Mouse (Mus musculus) hindbrain, embryonic 13.5 days (tissue): ENCODE data around the gene Efcab9. TPM values are rescaled to one million over a fixed set of nuclear protein-coding genes. Genes with fewer than 3 reads are reported as not detected.

Source experiments
- ATAC-seq: fragments of 200-750 bp; cut with Nextera tagmentation; 2 replicates; pipeline ENCODE4 v1.8.0; 2017; ENCODE audit warnings: moderate TSS enrichment; ENCODE audit not compliant: low FRiP score
- H3K27ac ChIP-seq: fragments of 300-500 bp; sonication (generic); 2 replicates; pipeline ENCODE4 v1.5.1; 2015; ENCODE audit warnings: inconsistent platforms, mild to moderate bottlenecking, moderate library complexity
- H3K27me3 ChIP-seq: fragments of 300-500 bp; sonication (generic); 2 replicates; pipeline ENCODE4 v1.6.1; 2015; ENCODE audit warnings: mild to moderate bottlenecking, inconsistent platforms
- H3K36me3 ChIP-seq: fragments of 300-500 bp; sonication (generic); 2 replicates; pipeline ENCODE4 v1.6.1; 2015; ENCODE audit warnings: mild to moderate bottlenecking, inconsistent platforms
- H3K4me1 ChIP-seq: fragments of 300-500 bp; sonication (generic); replicated peaks from 2 replicates; pipeline ENCODE4 v1.6.1; 2015; ENCODE audit warnings: inconsistent platforms
- H3K4me2 ChIP-seq: fragments of 300-500 bp; sonication (generic); 2 replicates; pipeline ENCODE4 v1.6.1; 2015; ENCODE audit warnings: inconsistent platforms, mild to moderate bottlenecking, moderate library complexity
- H3K4me3 ChIP-seq: fragments of 300-500 bp; sonication (generic); 2 replicates; pipeline ENCODE4 v1.5.1; 2015; ENCODE audit warnings: mild to moderate bottlenecking, inconsistent platforms
- H3K9ac ChIP-seq: fragments of 300-500 bp; sonication (generic); 2 replicates; pipeline ENCODE4 v1.6.1; 2015; ENCODE audit warnings: mild to moderate bottlenecking, inconsistent platforms
- H3K9me3 ChIP-seq: fragments of 300-500 bp; sonication (generic); 2 replicates; pipeline ENCODE4 v1.6.1; 2016; ENCODE audit warnings: inconsistent platforms
- WGBS: fragments of 180-500 bp; shearing (Covaris S2); methylation state at CpG from one replicate; pipeline ENCODE4 v1.1.7; 2015; 5-methylcytosine and 5-hydroxymethylcytosine counted together
- polyA plus RNA-seq: library from polyadenylated mRNA; unstranded; fragments of >200 nt; fragmentation: Nextera tagmentation; extraction: Ambion mirVana; gene quantifications from 2 replicates; pipeline ENCODE4 v1.2.1, GENCODE M21; 2015

Gene Efcab9
- polyA plus RNA-seq, 1 experiment from 2014 or later = not detected

DNA sequence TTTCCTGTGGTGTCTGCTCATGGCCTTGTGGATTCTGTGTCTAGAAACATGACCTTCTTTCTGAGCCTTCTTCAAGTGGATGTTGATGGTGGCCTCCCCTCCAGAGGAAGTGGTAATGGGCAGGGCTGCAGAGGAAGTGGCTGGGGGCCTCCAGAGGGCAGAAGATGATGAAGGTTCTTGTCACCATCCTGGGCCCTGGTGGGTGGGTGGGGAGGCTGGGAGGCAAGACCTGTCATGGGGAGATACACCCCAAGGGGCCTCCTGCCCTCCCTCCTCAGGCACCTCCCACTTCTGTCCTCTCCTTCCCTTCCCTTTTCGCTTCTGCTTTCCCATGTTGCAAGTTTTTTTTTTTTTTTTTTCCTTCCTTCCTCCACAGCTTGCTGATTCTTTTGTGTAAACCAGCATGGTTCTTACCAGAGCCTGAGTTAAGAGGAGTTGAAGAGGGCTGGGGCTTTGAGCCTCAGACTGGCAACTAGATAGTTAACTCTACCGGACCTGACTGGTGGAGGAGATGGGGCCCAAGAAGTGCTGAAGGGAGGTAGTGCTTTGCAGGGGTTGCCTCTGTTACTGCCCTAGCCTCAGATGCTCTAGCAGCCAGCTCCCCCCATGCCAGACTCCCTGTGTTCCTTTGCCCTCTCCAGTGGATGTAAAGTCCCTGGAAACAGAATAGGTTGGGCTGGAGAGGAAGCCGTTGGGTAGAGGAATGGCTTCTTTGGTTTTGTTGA, 11.0 kb upstream of the Efcab9 start:
- no peak for ATAC-seq
- no peak overlapping the region for H3K4me3 ChIP-seq
- H3K9me3 ChIP-seq = no peaks in the 10 kb centered on the region
- H3K27ac ChIP-seq = no peak overlapping the region
- H3K27me3 ChIP-seq = no peaks in the 10 kb centered on the region
- no peak overlapping the region for H3K4me2 ChIP-seq
- H3K9ac ChIP-seq = no peak overlapping the region
- WGBS = 45% methylated on average over 2 of the region's 3 CpGs
- no peaks in the 10 kb centered on the region for H3K36me3 ChIP-seq
- H3K4me1 ChIP-seq = peaks cover 38% of the 10 kb centered on the region

DNA sequence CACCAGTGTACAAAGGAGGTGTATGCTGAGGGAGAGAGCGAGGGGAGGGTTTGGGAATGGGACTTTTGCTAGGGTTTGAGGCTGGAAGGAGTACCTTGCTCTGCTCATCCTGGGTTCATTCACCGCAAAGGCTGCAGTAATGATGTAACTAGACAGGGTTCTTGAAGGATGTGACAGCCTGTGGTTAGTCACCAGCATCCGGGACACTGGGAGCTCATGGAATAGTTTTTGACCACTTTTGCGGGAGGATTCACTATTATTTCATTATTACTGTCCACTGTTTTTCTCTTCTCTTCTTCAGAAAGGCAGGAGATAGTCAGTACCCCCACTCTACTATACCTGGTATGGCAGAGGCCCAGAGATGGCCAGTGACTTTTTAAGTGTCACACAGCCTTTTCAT, 10.3 kb upstream of the Efcab9 start:
- ATAC-seq = no peak
- WGBS = 90% methylated on average over 4 of the region's 4 CpGs
- H3K9ac ChIP-seq = no peak overlapping the region
- H3K4me2 ChIP-seq = no peak overlapping the region
- H3K4me1 ChIP-seq = peaks cover 39% of the 10 kb centered on the region
- no peaks in the 10 kb centered on the region for H3K9me3 ChIP-seq
- H3K27ac ChIP-seq = no peak overlapping the region
- no peaks in the 10 kb centered on the region for H3K36me3 ChIP-seq
- H3K4me3 ChIP-seq = no peak overlapping the region
- H3K27me3 ChIP-seq = no peaks in the 10 kb centered on the region

DNA sequence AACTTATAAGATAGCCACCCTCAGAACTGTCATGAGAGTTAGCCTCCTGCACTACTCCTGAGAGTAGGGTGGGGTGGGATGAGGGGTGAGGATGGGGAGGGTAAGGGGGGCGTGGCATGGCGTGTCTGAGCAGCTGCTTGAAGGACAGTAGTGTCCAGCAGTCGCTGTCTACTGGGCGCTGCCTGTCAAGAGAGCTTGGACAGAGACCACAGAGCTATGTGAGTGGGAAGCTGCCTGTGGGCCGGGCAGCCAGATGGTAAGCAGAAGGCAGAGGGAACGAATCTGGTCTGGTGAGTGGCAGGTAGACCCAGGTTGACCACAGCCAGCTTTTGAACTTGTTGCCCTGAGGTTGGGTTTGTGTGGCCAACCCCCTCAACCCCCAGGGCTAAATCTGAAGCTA, 8.6 kb upstream of the Efcab9 start:
- Histone ChIP-seq H3K4me1 (peaks cover 34% of the 10 kb centered on the region), H3K9ac (no peak overlapping the region), H3K27ac (no peak overlapping the region), H3K4me2 (no peak overlapping the region), H3K4me3 (no peak overlapping the region), H3K9me3 (no peaks in the 10 kb centered on the region), H3K27me3 (no peaks in the 10 kb centered on the region), H3K36me3 (no peaks in the 10 kb centered on the region)
- 79% methylated on average over 6 of the region's 6 CpGs for WGBS
- no peak for ATAC-seq

DNA sequence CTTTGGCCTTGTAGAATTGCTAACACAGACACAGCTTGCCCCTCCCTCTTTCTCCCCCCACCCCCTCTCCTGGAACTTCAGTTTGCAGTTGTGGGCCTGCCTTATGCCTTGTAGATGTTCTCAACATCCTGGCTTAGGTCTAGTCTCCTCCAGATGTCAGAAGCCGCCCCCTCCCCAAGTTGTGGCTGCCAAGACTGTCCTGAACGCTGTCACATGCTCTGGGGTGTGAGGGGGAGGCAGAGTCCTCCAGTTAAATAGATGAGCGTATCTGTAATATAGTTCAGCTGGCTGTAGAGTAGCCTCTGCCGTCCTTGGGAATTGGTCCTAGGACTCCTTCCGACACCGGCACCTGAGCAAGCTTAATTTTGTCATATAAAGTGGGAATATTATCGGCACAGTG, 7.8 kb upstream of the Efcab9 start:
- no peaks in the 10 kb centered on the region for H3K27me3 ChIP-seq
- no peak for ATAC-seq
- no peak overlapping the region for H3K9ac ChIP-seq
- H3K36me3 ChIP-seq = no peaks in the 10 kb centered on the region
- no peak overlapping the region for H3K27ac ChIP-seq
- H3K9me3 ChIP-seq = no peaks in the 10 kb centered on the region
- WGBS = 94% methylated on average over 7 of the region's 7 CpGs
- H3K4me2 ChIP-seq = no peak overlapping the region
- peaks cover 31% of the 10 kb centered on the region for H3K4me1 ChIP-seq
- H3K4me3 ChIP-seq = no peak overlapping the region

DNA sequence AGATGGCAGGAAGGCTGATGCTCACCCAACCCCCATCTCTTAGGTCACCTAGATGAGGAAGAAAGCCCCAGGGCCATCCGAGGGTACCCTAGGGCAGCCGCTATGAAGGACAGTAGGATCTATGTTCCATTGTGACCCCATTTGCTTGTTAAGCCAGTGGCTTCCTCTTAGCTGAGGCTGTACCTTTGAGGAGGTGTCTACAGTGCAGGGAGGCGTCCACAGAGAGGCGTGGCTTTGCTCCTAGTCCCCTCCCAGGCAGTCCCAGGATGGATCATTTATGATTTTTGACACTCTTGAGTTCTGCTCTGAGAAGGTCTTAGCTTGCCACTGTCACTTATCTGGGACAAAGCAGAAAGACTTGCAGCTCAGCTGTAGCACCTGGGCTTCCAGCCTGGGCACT, 7.0 kb upstream of the Efcab9 start:
- Histone ChIP-seq H3K4me1 (peaks cover 38% of the 10 kb centered on the region), H3K9me3 (no peaks in the 10 kb centered on the region), H3K4me2 (no peak overlapping the region), H3K27me3 (no peaks in the 10 kb centered on the region), H3K27ac (no peak overlapping the region), H3K36me3 (no peaks in the 10 kb centered on the region), H3K4me3 (no peak overlapping the region), H3K9ac (no peak overlapping the region)
- ATAC-seq = no peak
- WGBS = 90% methylated on average over 4 of the region's 4 CpGs

DNA sequence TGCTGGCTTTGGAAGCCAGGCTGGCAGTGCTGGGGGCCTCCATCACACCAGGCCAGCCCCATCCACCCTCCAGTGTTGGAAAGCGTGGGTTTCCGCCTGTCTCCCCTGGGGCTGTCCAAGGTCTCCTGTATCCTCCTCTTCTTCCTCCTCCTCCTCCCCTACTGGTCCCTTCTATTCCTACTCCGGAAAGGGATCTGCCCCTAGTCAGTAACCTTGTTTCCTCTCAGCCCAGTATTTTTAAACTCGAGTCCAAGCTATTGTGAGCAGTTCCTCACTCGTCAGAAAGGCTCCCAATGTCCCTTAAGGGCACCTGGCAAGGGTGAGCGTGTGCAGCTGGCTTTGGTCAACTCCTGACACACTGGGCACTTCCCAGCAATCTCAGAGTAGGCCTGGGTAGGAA, 6.6 kb upstream of the Efcab9 start:
- no peaks in the 10 kb centered on the region for H3K36me3 ChIP-seq
- no peak for ATAC-seq
- H3K4me1 ChIP-seq = peaks cover 42% of the 10 kb centered on the region
- H3K27ac ChIP-seq = no peak overlapping the region
- no peak overlapping the region for H3K4me2 ChIP-seq
- 66% methylated on average over 6 of the region's 6 CpGs for WGBS
- no peak overlapping the region for H3K9ac ChIP-seq
- H3K4me3 ChIP-seq = no peak overlapping the region
- H3K27me3 ChIP-seq = no peaks in the 10 kb centered on the region
- no peaks in the 10 kb centered on the region for H3K9me3 ChIP-seq

DNA sequence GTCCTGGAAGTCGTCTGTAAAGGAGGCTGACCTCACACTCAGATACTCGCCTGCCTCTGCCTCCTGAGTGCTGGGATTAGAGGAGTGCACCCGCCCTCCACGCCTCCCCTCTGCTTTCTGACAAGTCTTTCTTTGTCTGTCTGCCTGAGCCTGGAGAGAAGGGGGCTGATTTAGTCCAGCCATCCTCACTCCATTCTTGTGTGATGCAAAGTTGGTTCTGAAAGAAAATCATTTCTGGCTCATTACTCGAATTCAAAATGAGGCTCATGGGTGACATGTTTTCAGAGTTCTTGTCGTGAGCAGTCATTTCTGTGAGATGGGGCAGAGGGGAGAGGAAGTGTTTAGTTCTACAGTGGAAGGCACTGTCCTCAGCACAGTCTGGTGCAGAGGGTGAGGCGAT, 5.1 kb upstream of the Efcab9 start:
- no peak overlapping the region for H3K9ac ChIP-seq
- no peak for ATAC-seq
- H3K4me2 ChIP-seq = no peak overlapping the region
- H3K9me3 ChIP-seq = no peaks in the 10 kb centered on the region
- no peak overlapping the region; the same call in 1 of the 2 replicates for H3K27ac ChIP-seq
- peaks cover 50% of the 10 kb centered on the region for H3K4me1 ChIP-seq
- no peaks in the 10 kb centered on the region for H3K36me3 ChIP-seq
- WGBS = 18% methylated on average over 7 of the region's 7 CpGs
- H3K4me3 ChIP-seq = no peak overlapping the region
- peaks cover 3% of the 10 kb centered on the region for H3K27me3 ChIP-seq

DNA sequence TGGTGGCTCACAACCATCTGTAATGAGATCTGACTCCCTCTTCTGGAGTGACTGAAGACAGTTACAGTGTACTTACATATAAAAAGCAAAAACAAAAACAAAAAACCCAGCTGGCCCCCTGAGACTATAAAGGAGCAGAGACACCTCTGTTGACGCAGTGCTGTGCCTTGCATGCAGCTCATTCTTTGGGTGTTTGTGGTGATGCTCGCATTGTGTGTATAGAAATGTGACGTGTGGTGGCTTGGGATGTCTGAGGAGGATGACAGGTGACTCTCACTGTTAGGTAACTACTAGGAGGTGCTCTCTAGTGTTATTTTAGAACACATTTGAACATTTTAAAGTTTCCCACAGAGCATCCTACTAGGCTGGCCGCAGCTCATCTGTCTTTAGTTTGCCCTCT, 3.8 kb upstream of the Efcab9 start:
- peaks cover 15% of the 10 kb centered on the region for H3K27me3 ChIP-seq
- no peaks in the 10 kb centered on the region for H3K36me3 ChIP-seq
- H3K4me1 ChIP-seq = peaks cover 52% of the 10 kb centered on the region
- no peak for ATAC-seq
- no peak overlapping the region for H3K9ac ChIP-seq
- H3K4me3 ChIP-seq = no peak overlapping the region
- no peaks in the 10 kb centered on the region for H3K9me3 ChIP-seq
- no peak overlapping the region for H3K27ac ChIP-seq
- 95% methylated on average over 4 of the region's 4 CpGs for WGBS
- no peak overlapping the region for H3K4me2 ChIP-seq

DNA sequence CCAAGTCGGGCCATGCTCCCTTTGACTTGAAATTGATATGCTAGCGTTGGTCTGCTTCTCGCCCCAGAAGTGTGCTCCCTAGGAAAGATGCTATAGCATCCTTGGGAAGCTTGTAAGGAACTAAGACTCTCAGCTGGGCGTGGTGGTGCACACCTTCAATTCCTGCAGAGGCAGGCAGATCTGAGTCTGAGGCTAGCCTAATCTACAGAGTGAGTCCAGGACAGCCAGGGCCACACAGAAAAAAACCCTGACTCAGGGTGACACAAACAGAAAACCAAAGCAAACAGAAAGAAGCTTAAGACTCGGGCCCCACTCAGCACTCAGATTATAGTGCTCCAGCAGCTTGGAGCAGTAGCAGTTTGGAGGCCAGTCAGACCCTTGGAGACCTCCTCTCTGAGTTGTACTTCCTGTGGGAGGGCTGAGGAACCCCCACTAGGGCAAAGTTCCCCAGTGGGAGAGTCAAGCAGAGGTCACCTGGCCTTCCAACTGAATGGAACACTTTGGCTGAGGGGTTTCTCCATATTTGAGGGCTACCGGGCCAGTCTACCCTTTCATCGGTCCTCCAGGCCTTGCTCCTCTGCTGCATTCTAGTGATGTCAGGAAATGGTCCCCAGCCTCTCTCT, 2.7 kb upstream of the Efcab9 start:
- H3K9me3 ChIP-seq = no peaks in the 10 kb centered on the region
- H3K27me3 ChIP-seq = peaks cover 19% of the 10 kb centered on the region
- H3K4me2 ChIP-seq = peak overlapping the region; percentile 96
- no peaks in the 10 kb centered on the region for H3K36me3 ChIP-seq
- 0 out of 2 replicates have a peak overlapping the region, but pooled peaks have one; percentile 80 for H3K9ac ChIP-seq
- no peak overlapping the region for H3K27ac ChIP-seq
- H3K4me1 ChIP-seq = peaks cover 52% of the 10 kb centered on the region
- ATAC-seq = no peak
- 72% methylated on average over 7 of the region's 7 CpGs for WGBS
- peak overlapping the region; percentile 69 for H3K4me3 ChIP-seq

DNA sequence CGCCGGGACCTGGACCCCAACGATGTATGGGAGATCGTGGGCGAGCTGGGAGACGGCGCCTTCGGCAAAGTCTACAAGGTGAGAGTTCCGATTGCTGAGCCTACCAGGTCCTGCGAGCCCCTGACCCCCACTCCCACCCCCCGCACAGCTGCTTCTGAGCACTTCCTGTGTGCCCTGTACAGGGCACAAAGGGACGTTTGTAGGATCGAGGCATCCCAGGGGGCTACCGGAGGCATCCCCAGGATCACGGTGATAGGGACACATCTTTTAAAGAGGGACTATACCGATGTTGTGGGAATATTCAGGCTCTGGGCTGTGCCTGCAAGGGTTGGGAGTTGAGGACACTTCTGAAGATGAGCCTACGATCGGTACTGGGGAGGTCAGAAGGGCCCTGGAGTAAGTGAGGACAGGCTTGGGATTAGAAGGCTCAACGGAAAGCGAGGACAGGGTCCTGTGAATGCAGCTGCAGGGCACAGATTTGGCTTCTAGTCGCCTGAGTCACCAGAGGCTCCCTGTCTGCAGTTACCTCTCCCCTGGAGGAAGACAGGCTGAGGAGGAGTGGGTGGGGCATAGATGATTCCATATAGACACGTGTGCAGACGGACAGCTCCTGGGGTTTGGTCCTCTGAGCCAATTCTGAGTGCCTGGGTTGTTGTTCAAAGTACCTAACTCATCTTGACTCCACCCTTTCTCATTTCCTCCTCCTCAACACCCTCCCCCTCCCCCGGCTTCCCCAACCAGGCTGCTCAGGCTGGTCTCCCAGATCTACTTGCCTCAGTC, 1.8 kb upstream of the Efcab9 start:
- Histone ChIP-seq H3K9ac (peak overlapping the region; percentile 80), H3K27ac (no peak overlapping the region), H3K4me3 (peak overlapping the region; percentile 69), H3K27me3 (peaks cover 19% of the 10 kb centered on the region), H3K9me3 (no peaks in the 10 kb centered on the region), H3K36me3 (peaks cover under 1% of the 10 kb centered on the region; the same call in 1 of the 2 replicates), H3K4me2 (peak overlapping the region; percentile 96), H3K4me1 (peaks cover 47% of the 10 kb centered on the region)
- peak; percentile 67 for ATAC-seq
- 2% methylated on average over 24 of the region's 24 CpGs for WGBS

DNA sequence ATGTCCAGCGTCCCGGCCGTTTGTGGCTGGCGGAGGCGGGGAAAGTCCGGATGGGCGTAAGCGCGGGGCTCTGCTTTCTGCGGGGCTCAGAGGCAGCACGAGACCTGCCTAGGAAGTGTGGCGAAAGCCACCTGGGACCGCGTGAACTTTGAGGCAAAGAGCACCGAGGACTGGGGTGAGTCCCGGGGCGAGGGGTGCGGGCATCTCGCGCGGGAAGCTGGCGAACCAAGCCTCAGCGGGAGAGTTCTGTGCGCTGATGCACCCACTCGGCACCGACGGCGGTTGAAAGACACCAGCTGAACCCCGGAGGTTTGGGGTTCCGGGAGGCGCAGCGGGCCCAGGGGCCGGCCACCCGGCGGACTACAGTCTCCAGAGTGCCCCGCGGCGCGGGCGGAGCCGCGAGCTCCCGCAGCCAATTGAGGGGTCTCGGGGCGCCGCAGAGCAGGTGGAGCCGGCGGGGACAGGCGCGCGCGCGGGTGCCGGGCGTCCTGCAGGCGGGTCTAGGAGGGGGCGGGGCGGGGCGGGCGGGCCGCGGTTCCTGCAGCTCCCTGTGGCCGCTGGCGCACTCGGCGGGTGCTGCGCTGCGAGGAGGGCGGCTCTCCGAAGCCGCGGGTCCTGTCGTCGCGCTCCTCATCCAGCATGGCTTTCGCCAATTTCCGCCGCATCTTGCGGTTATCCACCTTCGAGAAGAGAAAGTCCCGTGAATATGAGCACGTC, 1.0 kb upstream of the Efcab9 start, which contains the start of gene Stk10:
TSS of gene Stk10 (plus strand) at position 541 of the 717 bp plus-strand sequence.
- Histone ChIP-seq H3K27ac (no peak within 1 kb of the TSS), H3K9ac (peak within 1 kb of the TSS; percentile 80), H3K4me1 (peaks cover 40% of the 10 kb centered on the region), H3K27me3 (peaks cover 19% of the 10 kb centered on the region), H3K36me3 (peaks cover 8% of the 10 kb centered on the region), H3K9me3 (no peaks in the 10 kb centered on the region), H3K4me3 (peak within 1 kb of the TSS; percentile 69), H3K4me2 (peak within 1 kb of the TSS; percentile 96)
- under 1% methylated on average over 64 of the region's 82 CpGs for WGBS
- ATAC-seq = peak; percentile 93

DNA sequence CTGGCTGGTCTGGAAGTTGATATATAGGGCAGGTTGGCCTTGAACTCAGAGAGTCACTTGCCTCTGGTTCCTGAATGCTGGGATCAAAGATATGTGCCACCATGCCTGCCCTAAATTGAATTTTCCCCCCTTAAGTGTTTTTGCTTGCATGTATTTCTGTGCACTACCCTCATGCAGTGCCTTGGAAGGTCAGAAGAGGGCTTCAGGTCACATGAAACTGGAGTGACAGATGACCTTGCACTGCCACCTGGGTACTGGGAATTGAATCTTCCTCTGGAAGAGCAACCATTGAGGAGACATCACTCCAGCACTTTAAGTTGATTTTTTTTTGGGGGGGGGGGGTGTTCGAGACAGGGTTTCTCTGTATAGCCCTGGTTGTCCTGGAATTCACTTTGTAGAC, 1.7 kb downstream of the Efcab9 start:
- Histone ChIP-seq H3K36me3 (peaks cover 11% of the 10 kb centered on the region), H3K4me3 (no peak overlapping the region), H3K9me3 (no peaks in the 10 kb centered on the region), H3K27me3 (peaks cover 19% of the 10 kb centered on the region), H3K4me1 (peaks cover 28% of the 10 kb centered on the region), H3K9ac (no peak overlapping the region), H3K4me2 (no peak overlapping the region), H3K27ac (no peak overlapping the region)
- 76% methylated on average over 1 of the region's 1 CpGs for WGBS
- ATAC-seq = no peak
